Mouse (Mus musculus): ENCODE results near the gene Atg4c.

DNA sequence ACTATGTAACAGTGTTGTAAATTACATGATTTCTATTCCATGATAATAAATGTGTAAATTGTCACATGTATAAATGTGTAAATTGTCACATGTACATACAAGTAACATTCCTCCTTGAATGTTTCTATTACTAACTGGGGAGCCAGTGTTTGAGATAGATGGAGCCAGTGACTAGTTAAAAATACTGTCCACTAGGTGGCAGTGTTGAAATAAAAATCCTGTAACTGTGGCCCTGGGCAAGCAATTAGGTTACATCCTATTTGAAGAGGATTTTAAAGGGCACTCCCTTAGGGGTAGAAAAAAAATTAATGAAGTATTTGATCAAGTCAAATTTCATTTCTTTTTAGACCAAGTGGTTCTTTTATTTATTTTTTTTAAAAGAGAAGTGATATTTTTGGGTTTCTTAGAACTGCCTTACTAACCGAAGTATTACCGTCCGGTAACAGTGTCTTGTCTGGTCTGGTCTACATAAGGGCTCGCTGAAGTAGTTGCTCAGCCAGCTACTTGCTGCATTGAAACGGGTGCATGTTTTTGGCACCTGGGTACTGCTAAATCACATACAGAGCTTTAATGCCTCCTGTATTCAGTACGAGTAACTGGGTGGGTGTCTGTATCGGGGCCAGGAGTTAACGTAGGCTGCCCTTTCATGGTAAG lies 41.6 kb downstream of the Atg4c start:
- TF ChIP-seq CTCF (IDR thresholded peaks at IDR 0.05; ENCODE audit: borderline replicate concordance, insufficient read depth, low read depth, low read length) (no peak), POLR2A (IDR thresholded peaks at IDR 0.05; ENCODE audit: borderline replicate concordance, insufficient read depth, low read length) (no peak)
